Mouse (Mus musculus) embryo, embryonic 10 days (tissue): Measurements from ENCODE around the gene Akt2.

Source experiments
- DNase-seq: peaks from one replicate; pipeline ENCODE4 v3.0.0-alpha.2; 2015; ENCODE audit warnings: low spot score

Akt2 gene

GRCm38 (mm10) chr7:27658712-27659663, 67.6 kb downstream of the Akt2 start:
- no peak for DNase-seq

- DNase-seq: no peak
These were observed 70.7 kb downstream of the Akt2 start for GRCm38 (mm10) chr7:27662038-27662437.

- no peak for DNase-seq
These were observed 81.8 kb downstream of the Akt2 start for GRCm38 (mm10) chr7:27673064-27673574.

- DNase-seq: no peak
These were observed 82.3 kb downstream of the Akt2 start for GRCm38 (mm10) chr7:27673575-27674131.

GRCm38 (mm10) chr7:27674195-27674521, 82.8 kb downstream of the Akt2 start:
- DNase-seq: no peak

GRCm38 (mm10) chr7:27674522-27675221, 83.3 kb downstream of the Akt2 start, which contains the start of gene Map3k10:
Gene Map3k10, minus strand, starts transcription at chr7:27674598.
- peak; percentile 97 for DNase-seq

- DNase-seq: no peak
These were observed 83.9 kb downstream of the Akt2 start for GRCm38 (mm10) chr7:27675222-27675612.

- no peak for DNase-seq
These were observed 91.9 kb downstream of the Akt2 start for GRCm38 (mm10) chr7:27683218-27683617.

- no peak for DNase-seq
These were observed 93.9 kb downstream of the Akt2 start for GRCm38 (mm10) chr7:27685220-27685619.

- peak; percentile 61 for DNase-seq
These were observed 94.3 kb downstream of the Akt2 start for GRCm38 (mm10) chr7:27685681-27686080.

GRCm38 (mm10) chr7:27687043-27687442, 95.7 kb downstream of the Akt2 start:
- DNase-seq: no peak

GRCm38 (mm10) chr7:27687836-27688235, 96.5 kb downstream of the Akt2 start:
- DNase-seq: no peak

- DNase-seq: peak; percentile 16
These were observed 97.0 kb downstream of the Akt2 start for GRCm38 (mm10) chr7:27688246-27688788.

- DNase-seq: peak; percentile 96
These were observed 97.7 kb downstream of the Akt2 start, which contains the start of gene Zfp607b for GRCm38 (mm10) chr7:27688815-27689612. Gene Zfp607b, plus strand, starts transcription at chr7:27689340.
